Mouse (Mus musculus) embryo, embryonic 11.5 days (tissue): ENCODE measurements around the gene Ms4a6d.
"Not testable (repeated sequence)": the region's sequence is repeated elsewhere in the genome, so short reads cannot be mapped to it uniquely, and the experiment has no call there.

Source experiments
- DNase-seq: peaks from one replicate; pipeline ENCODE4 v3.0.0-alpha.2; 2012; ENCODE audit warnings: low read depth, low spot score

Gene Ms4a6d

DNA sequence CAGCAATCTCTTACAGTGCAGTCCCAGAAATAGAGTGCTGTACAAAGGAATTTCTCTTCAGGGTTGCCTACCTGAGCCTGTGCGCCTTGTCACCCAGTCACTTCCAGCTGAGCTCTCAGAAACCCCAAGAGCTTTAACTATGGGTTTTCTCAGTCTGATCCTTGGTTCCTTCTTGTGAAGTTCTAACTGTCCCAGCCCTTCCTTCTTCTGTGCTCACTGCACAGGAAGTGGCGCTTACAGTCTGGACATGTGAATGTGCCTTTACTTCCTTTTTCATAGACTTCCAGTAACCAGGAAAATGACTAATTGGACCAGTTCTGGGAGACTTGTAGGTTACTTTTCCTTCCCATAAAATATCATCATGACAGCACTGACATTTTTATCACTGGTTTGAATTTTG is at the start of gene Ms4a6d:
Ms4a6d (minus strand) TSS at position 247 of the 400 bp plus-strand sequence.
- no peak for DNase-seq

DNA sequence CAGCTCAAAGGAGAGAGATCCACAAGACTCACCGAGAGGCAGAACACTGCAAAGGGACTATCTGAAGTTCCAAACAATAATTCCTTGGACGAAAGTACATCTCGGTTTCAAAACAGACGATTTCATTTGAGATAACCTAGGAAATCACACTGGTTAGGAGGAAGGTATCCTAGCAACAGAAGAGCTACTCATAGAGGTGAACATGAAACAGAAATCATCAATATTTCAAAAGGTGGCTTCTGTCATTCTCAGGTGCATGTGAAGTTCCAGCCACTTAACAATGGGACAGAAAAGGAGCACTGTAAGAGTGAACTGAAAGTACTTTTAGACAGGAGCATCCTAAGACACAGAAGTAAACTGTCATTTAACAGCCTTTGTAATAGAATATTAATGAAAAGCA is 44.9 kb upstream of the Ms4a6d start:
- DNase-seq, result no peak

- no peak for DNase-seq
Measured at GRCm38 (mm10) chr19:11646166-11646565, 41.5 kb upstream of the Ms4a6d start.

DNA sequence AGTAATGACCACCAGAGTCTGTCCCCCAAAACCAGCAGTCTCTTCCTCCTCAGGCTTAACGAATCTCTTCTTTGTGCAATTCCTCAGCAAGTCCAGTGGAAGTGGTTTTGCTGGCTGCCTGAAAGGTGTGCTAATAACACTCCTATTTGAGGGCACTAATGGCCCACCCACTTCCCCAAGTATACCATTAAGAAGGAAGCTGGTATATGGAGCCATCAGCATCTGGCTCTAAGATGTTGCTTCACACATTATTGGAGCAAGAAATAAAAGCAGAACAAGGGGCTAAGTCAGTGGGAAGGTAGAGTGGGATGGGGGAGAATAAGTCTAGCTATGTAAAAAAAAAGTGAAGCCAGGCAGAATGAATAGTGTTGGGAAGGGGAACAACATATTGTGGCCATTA is 36.1 kb upstream of the Ms4a6d start, which contains the start of gene Ms4a3:
Ms4a3 (minus strand) TSS at position 120 of the 400 bp plus-strand sequence.
- no peak for DNase-seq

GRCm38 (mm10) chr19:11639038-11639437 is 34.4 kb upstream of the Ms4a6d start:
- DNase-seq, result no peak

DNA sequence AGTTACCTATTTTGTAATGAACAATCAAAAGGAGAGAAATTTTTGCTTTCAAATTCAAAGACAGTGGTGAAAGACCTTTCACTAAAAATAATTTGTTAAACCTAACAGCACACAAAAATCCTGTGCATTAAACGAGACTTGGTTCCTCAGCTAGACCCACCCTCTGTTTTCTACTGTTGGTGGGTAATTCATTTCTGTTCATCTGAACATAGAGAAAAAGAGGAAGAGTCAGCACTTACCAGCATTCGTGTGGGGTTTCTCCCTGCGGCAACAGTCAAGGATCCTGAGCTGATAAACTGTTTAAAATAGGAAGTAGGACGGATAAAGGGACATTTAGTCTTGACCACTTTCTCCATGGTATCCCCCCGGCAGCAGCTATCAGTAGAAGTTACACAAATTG is 30.9 kb upstream of the Ms4a6d start:
- no peak for DNase-seq

- no peak for DNase-seq
Measured at GRCm38 (mm10) chr19:11634330-11634729, 29.7 kb upstream of the Ms4a6d start.

DNA sequence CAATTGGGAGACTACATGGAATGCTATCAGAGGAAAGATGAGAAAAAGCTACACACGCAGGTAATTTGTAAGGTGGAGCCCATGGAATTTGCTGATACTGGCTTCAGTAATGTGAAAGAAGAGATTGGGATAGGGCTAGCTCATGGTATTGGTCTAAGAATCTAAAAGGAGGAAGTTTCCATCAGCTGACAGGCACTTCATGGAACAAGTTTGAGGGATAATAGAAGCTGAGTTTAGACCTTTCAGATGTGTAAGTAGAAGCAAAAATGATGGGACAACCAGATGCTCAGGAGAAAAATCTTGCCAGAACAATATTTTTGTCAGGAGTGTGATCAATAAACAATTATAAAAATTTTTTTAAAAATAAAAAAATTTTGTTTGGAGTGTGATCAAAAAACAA is 29.1 kb upstream of the Ms4a6d start:
- DNase-seq, result no peak

DNA sequence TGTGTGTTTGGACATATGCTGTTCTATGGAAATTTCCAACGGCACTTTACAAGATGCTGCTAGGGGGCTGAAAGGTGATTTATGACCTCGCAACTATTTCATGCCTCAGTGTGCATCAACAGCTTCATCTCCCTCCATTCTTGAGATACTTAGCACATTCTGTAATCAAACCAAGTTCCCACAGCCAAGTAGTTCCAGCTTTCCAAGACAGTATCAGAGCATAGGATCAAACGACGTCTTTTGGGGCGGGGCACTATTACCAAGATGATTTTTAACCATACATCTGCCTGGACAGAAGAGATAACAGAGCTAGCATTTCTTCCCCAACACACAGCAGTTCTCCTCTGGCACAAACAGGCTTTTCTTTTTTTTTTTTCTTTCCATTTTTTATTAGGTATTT is 20.6 kb upstream of the Ms4a6d start:
- no peak for DNase-seq

DNA sequence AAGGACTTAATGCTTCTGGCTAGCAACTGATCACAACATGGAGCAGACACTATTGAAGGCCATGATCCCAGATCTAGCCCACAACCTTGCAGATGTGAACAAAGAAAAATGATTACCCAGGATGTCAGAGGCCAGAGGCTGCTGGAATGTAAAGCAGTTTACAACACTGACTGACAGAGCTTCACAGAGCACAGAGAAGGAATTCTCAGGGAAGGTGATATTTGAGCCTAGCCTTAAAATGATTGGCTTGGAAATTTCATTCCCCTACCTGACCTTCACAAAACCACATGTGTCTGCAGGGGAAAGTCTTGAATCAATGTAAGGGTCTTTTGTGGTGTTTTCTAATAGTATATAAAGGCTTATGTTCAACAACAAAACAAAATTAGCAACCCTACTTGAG is 20.2 kb upstream of the Ms4a6d start:
- DNase-seq, result no peak

DNA sequence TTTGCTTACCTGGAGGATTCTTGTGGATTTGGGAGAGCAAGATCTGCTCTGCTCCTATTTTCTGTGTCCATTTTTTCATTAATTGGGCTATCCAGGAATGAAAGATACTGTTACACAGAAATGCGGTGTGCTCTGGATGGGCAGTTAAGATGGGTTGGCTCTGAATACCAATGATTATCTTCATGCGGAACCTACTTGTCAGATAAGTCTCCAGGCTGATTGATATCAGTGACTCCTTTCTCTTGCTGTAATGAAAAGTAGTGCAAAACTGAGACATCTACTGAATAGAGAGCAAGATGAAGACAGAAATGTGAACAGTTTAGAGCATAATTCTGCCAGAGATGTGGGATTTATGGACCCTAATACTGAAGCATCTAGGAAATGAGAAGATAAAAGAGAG is 18.9 kb upstream of the Ms4a6d start, which contains the start of gene Ms4a2:
Ms4a2 (minus strand) TSS at position 169 of the 400 bp plus-strand sequence.
- DNase-seq, result no peak

DNA sequence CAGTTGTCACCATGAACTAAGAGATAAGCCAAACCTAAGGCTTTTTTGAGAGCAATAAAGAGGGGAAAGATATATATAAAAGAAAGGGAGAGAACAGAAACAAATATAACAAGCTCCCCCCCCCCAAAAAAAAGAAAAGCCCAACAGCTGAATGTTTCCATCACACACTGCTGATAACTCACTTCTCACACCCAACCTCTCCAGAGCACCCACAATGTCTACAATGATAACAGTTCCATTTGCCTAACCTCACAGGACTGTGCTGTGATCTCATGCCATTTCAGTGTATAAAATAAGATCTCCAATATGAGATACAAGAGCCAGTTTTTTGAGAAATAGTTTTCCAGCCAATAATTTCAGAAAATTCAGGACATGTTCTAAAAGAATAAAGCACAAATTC is 13.3 kb upstream of the Ms4a6d start:
- DNase-seq, result no peak

- DNase-seq, result no peak
Measured at GRCm38 (mm10) chr19:11614805-11615204, 10.2 kb upstream of the Ms4a6d start.

GRCm38 (mm10) chr19:11613776-11614443 is 9.3 kb upstream of the Ms4a6d start:
- no peak for DNase-seq

- DNase-seq, result no peak
Measured at GRCm38 (mm10) chr19:11613084-11613483, 8.4 kb upstream of the Ms4a6d start.

DNA sequence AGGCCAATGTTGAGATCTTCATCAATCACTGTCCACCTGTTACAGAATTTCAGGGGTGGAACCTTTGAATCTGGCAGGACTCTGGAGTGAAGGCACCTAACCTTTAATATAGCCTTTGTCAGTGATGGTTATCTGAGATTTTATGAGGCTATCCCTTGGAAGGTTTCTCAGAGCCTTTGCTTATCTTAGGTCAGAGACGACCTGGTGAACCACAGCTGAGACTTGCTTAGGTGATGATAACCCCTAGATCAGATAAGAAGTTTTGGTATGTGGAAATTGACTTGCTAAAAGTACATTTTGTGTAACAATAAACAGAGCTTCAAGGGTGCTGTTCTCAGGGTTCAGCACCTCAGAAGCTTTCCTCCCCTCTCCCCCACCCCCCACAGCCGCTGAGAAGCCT is 7.6 kb upstream of the Ms4a6d start:
- DNase-seq, result no peak

- DNase-seq, result no peak
Measured at GRCm38 (mm10) chr19:11611541-11611945, 6.9 kb upstream of the Ms4a6d start.

DNA sequence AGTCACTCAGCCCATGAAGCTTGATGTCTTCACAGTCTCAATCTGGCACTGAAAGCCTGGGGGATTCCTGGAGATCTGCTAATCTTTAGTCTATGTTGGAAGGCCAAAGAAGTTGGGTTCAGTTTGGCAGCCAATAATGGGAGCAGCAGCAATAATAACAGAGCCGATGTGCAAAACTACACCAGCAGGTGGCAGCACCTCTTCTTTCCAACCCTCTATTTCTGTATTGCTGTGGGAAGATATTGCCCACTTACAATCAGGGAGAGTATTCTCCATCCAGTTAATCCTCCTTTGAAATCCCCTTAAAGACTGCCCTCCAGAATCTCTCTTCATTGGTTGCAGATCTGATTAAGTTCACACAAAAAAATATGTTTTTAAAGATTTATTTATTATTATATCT is 3.5 kb upstream of the Ms4a6d start:
- DNase-seq, result no peak

DNA sequence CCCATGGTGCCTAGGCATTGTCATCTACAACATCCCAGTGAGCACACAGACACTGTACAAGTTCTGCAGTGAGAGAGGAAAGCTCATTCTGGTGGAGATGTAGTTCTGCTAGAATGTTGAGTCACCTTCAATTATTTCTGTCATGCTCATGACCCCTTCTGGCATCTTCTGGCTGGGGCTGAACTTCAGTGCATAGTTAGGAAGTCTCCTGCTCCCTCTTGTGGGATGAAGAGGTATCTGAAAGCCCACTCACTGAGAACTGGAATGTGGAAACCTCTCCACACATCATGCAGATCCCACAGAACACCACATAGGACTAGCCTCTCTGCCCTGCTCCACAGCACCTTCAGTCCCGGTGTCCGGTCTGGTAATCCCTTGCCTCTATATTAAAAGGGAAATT is 2.6 kb downstream of the Ms4a6d start:
- no peak for DNase-seq

- DNase-seq, result no peak
Measured at GRCm38 (mm10) chr19:11601349-11601748, 3.3 kb downstream of the Ms4a6d start.

DNA sequence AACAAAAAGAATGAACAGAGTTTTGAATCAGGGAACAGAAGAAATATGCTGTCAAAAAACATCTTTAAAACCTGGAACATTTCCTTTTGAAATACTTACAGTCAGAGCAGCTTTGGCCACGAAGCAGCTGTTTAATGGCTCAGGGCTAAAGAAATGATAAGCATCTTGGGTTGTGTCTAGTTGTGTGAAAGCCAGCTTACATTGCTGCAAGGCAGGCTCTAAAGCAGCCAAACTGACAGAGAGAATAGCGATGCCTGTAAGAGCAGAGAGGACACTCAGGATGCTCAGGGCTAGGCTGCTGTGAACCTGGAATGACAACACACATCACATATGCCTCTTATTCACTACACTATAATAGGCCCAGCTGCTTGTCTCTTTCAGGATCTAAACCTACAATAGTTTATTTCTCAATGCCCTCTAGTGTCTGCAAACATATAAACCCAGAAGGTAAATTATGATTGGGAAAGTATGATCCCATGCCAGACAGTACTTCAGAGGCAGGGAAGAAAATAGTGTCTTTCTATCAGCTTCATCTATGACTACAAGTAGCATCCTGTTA is 14.7 kb downstream of the Ms4a6d start:
- DNase-seq, result no peak

GRCm38 (mm10) chr19:11589205-11589604 is 15.4 kb downstream of the Ms4a6d start:
- no peak for DNase-seq

- no peak for DNase-seq
Measured at GRCm38 (mm10) chr19:11574965-11575364, 29.7 kb downstream of the Ms4a6d start.

GRCm38 (mm10) chr19:11559560-11559959 is 45.1 kb downstream of the Ms4a6d start:
- DNase-seq, result not testable (repeated sequence)
